Mouse (Mus musculus) layer of hippocampus, postnatal 25 days (tissue): ENCODE measurements around the gene Phkg2. TPM values are rescaled to one million over a fixed set of nuclear protein-coding genes. Genes with fewer than 3 reads are reported as not detected.
"Not testable (repeated sequence)": the region's sequence is repeated elsewhere in the genome, so short reads cannot be mapped to it uniquely, and the experiment has no call there.

Source experiments
- DNase-seq, 2 experiments: peaks; one replicate each; pipeline ENCODE4 v3.0.0; 2022; ENCODE audit warnings: mixed read lengths in 2 of 2, low spot score in 1 of 2; ENCODE audit errors: extremely low spot score in 1 of 2
- total RNA-seq, 2 experiments: library from RNA; stranded (reverse); gene quantifications; 2 replicates each; pipeline ENCODE4 v1.2.3; 2021

The Phkg2 gene
- total RNA-seq, 2 experiments from 2014 or later: 77.2 to 82.3 TPM

- DNase-seq: no peak
These were observed 28.6 kb downstream of the Phkg2 start for GRCm38 (mm10) chr7:127601735-127602134.

- no peak for DNase-seq
These were observed 29.8 kb downstream of the Phkg2 start for GRCm38 (mm10) chr7:127602903-127603302.

GRCm38 (mm10) chr7:127604256-127604655 is 31.1 kb downstream of the Phkg2 start:
- DNase-seq: no peak

GRCm38 (mm10) chr7:127607150-127607549 is 34.0 kb downstream of the Phkg2 start:
- no peak for DNase-seq

- no peak for DNase-seq
These were observed 37.9 kb downstream of the Phkg2 start for GRCm38 (mm10) chr7:127611011-127611410.

GRCm38 (mm10) chr7:127611561-127611960 is 38.4 kb downstream of the Phkg2 start:
- DNase-seq: no peak

GRCm38 (mm10) chr7:127613501-127613900 is 40.4 kb downstream of the Phkg2 start:
- DNase-seq: no peak

- DNase-seq: no peak
These were observed 41.0 kb downstream of the Phkg2 start for GRCm38 (mm10) chr7:127614091-127614490.

- DNase-seq: no peak
These were observed 41.4 kb downstream of the Phkg2 start for GRCm38 (mm10) chr7:127614511-127614890.

- peak; percentile 55 to 64 for DNase-seq
These were observed 42.0 kb downstream of the Phkg2 start, which contains the start of gene Zfp629 for GRCm38 (mm10) chr7:127614891-127615843. Gene Zfp629 (minus strand): TSS chr7:127615797.

- DNase-seq: no peak
These were observed 43.2 kb downstream of the Phkg2 start for GRCm38 (mm10) chr7:127616336-127616735.

- no peak for DNase-seq
These were observed 43.7 kb downstream of the Phkg2 start for GRCm38 (mm10) chr7:127616881-127617280.

GRCm38 (mm10) chr7:127617962-127618361 is 44.8 kb downstream of the Phkg2 start:
- no peak for DNase-seq

- not testable (repeated sequence) for DNase-seq
These were observed 45.3 kb downstream of the Phkg2 start for GRCm38 (mm10) chr7:127618402-127618801.

GRCm38 (mm10) chr7:127626039-127626438 is 52.9 kb downstream of the Phkg2 start:
- no peak for DNase-seq

GRCm38 (mm10) chr7:127626471-127626870 is 53.3 kb downstream of the Phkg2 start:
- no peak for DNase-seq

- no peak for DNase-seq
These were observed 55.5 kb downstream of the Phkg2 start for GRCm38 (mm10) chr7:127628646-127629045.

- DNase-seq: no peak
These were observed 58.3 kb downstream of the Phkg2 start for GRCm38 (mm10) chr7:127631416-127631815.
